Mouse (Mus musculus) embryonic fibroblast, embryonic 13.5 days (primary cell): Measurements from ENCODE around the gene Samm50.

Experiments used
- CTCF ChIP-seq: IDR thresholded peaks from 2 replicates; pipeline ENCODE4 v1.5.1; 2011; ENCODE audit warnings: mild to moderate bottlenecking, control low read depth, low read length, moderate library complexity, borderline replicate concordance; ENCODE audit not compliant: insufficient read depth
- POLR2A ChIP-seq: IDR thresholded peaks from 2 replicates; pipeline ENCODE4 v1.6.1; 2011; ENCODE audit warnings: low read depth, mild to moderate bottlenecking, control low read depth, low read length, moderate library complexity

- TF ChIP-seq CTCF (no peak), POLR2A (no peak)
Measured at GRCm38 (mm10) chr15:84258602-84259355, 66.7 kb downstream of the Samm50 start.
